Mouse (Mus musculus) intestine, embryonic 14.5 days (tissue): ENCODE data around the gene Tnfrsf13b. TPM values are rescaled to one million over a fixed set of nuclear protein-coding genes. Genes with fewer than 3 reads are reported as not detected.

ENCODE experiments used
- ATAC-seq: fragments of 200-750 bp; cut with Nextera tagmentation; replicated peaks from 2 replicates; pipeline ENCODE4 v1.8.0; 2017; ENCODE audit warnings: low read depth, moderate number of reproducible peaks, moderate TSS enrichment, moderate library complexity; ENCODE audit not compliant: low FRiP score, low TSS enrichment
- DNase-seq: peaks from one replicate; pipeline ENCODE4 v3.0.0-alpha.2; 2018; ENCODE audit warnings: low spot score
- H3K27ac ChIP-seq: fragments of 300-500 bp; sonication (generic); 2 replicates; pipeline ENCODE4 v1.5.1; 2014; ENCODE audit warnings: low read depth, mild to moderate bottlenecking, control low read depth
- H3K27me3 ChIP-seq: fragments of 300-500 bp; sonication (generic); replicated peaks from 2 replicates; pipeline ENCODE4 v1.6.1; 2014; ENCODE audit warnings: low read length, control low read depth; ENCODE audit not compliant: control insufficient read depth, insufficient read depth
- H3K36me3 ChIP-seq: fragments of 300-500 bp; sonication (generic); 2 replicates; pipeline ENCODE4 v1.6.1; 2014; ENCODE audit warnings: low read length, control low read depth; ENCODE audit not compliant: control insufficient read depth, insufficient read depth
- H3K4me1 ChIP-seq: fragments of 300-500 bp; sonication (generic); replicated peaks from 2 replicates; pipeline ENCODE4 v1.6.1; 2014; ENCODE audit warnings: low read length, control low read depth, mixed read lengths; ENCODE audit not compliant: control insufficient read depth, insufficient read depth
- H3K4me2 ChIP-seq: fragments of 300-500 bp; sonication (generic); 2 replicates; pipeline ENCODE4 v1.6.1; 2014; ENCODE audit warnings: low read length
- H3K4me3 ChIP-seq: fragments of 300-500 bp; sonication (generic); 2 replicates; pipeline ENCODE4 v1.5.1; 2014; ENCODE audit warnings: low read depth, low read length, control low read depth, mixed read lengths
- H3K9ac ChIP-seq: fragments of 300-500 bp; sonication (generic); 2 replicates; pipeline ENCODE4 v1.6.1; 2014; ENCODE audit warnings: mild to moderate bottlenecking, low read length
- H3K9me3 ChIP-seq: fragments of 300-500 bp; sonication (generic); 2 replicates; pipeline ENCODE4 v1.6.1; 2016; ENCODE audit warnings: low read length, control low read depth; ENCODE audit not compliant: control insufficient read depth
- WGBS: fragments of 180-500 bp; shearing (Covaris S2); extraction: QIAGEN DNeasy Blood & Tissue Kit; methylation state at CpG from one replicate; pipeline ENCODE4 v1.1.7; 2014; 5-methylcytosine and 5-hydroxymethylcytosine counted together
- polyA plus RNA-seq: library from polyadenylated mRNA; unstranded; fragments of >200 nt; fragmentation: Nextera tagmentation; extraction: Ambion mirVana; gene quantifications from 2 replicates; pipeline ENCODE4 v1.2.1, GENCODE M21; 2014

Gene Tnfrsf13b
- polyA plus RNA-seq, 1 experiment from 2014 or later, result 2.3 TPM

DNA sequence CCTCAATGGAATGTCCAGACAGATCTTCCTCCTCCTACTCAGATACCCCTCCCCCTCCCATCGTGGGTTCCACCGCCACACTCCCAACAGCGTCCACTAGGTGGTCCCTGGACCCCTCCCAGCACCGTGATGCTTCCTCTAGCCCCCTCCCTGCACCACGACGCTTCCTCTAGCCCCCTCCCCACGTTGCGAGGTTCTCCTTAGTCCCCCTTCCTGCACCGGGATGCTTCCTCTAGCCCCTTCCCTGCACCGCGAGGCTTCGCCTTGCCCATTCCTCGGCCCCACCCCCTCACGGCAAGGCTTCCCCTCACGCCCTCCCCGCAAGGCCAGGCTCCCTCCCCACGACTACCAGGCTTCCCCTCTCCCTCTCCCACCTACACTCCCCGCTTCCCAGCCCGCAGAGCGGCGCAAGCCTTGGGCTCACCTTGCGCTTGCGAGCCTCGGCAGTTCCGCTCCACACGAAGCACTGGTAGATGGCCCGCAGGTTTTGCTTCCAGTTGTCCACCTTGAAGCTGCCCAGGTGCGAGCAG lies 47.8 kb downstream of the Tnfrsf13b start:
- H3K27me3 ChIP-seq, result no peaks in the 10 kb centered on the region
- DNase-seq (peak; percentile 94), ATAC-seq (peak; percentile 38)
- no peaks in the 10 kb centered on the region for H3K36me3 ChIP-seq
- H3K4me2 ChIP-seq, result peak overlapping the region; percentile 53
- under 1% methylated on average over 28 of the region's 28 CpGs for WGBS
- peaks cover 21% of the 10 kb centered on the region for H3K4me1 ChIP-seq
- H3K4me3 ChIP-seq, result peak overlapping the region; percentile 100
- H3K9ac ChIP-seq, result peak overlapping the region; percentile 99
- H3K9me3 ChIP-seq, result no peaks in the 10 kb centered on the region
- peak overlapping the region; percentile 98 for H3K27ac ChIP-seq

- no peaks in the 10 kb centered on the region for H3K36me3 ChIP-seq
- DNase-seq, result peak; percentile 98
- peak; percentile 98 for ATAC-seq
- WGBS, result under 1% methylated on average over 65 of the region's 69 CpGs
- peaks cover 21% of the 10 kb centered on the region for H3K4me1 ChIP-seq
- H3K27ac ChIP-seq, result peak within 1 kb of the TSS; percentile 98
- H3K9me3 ChIP-seq, result no peaks in the 10 kb centered on the region
- H3K4me3 ChIP-seq, result peak within 1 kb of the TSS; percentile 100
- peak within 1 kb of the TSS; percentile 99 for H3K9ac ChIP-seq
- no peaks in the 10 kb centered on the region for H3K27me3 ChIP-seq
- peak within 1 kb of the TSS; percentile 53 for H3K4me2 ChIP-seq
These were observed 48.5 kb downstream of the Tnfrsf13b start, which contains the start of gene Usp22 for GRCm38 (mm10) chr11:61174821-61175658. Usp22 (minus strand) TSS chr11:61175055.

DNA sequence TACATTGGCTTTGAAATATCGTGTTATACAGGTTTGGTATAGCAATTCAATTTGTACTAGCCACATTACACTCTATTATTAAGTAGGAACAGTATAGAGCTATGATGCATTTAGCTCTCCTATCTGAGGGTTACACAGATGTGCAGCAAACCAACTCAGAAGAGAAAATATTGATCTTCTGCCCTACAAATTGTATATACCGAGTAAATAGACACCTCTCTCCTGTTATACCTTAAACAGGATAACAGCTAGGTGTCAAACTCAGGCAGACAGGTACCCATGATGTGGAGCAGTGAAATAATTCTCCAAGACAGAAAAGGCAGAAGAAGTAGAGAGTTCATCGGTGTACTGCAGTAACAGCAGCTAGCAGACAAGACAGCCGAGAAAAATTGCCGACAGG lies 49.2 kb downstream of the Tnfrsf13b start:
- H3K4me3 ChIP-seq, result peak overlapping the region; percentile 100
- peaks cover 21% of the 10 kb centered on the region for H3K4me1 ChIP-seq
- no peaks in the 10 kb centered on the region for H3K27me3 ChIP-seq
- H3K27ac ChIP-seq, result no peak overlapping the region
- no peaks in the 10 kb centered on the region for H3K9me3 ChIP-seq
- DNase-seq (no peak), ATAC-seq (no peak)
- peak overlapping the region; percentile 47 for H3K4me2 ChIP-seq
- H3K36me3 ChIP-seq, result no peaks in the 10 kb centered on the region
- H3K9ac ChIP-seq, result no peak overlapping the region
- WGBS, result 74% methylated on average over 5 of the region's 5 CpGs

DNA sequence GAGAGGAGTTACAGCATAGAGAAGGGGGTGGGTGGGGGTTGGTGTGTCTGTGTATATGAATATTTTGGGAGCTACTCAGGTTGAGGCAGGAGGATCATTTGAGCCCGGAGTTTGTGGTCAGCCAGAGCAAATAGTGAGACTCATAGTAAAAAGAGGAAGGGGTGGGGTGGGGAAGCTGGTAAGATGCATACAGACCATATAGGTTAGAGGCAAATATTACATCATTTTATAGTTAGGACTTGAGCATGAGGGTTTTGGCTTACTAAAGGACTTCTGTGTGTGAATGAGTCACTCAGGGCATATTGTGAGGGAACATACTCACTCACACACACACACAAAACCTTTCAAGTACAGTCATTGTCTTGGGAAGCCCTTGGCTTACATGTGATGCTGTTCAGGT lies 49.8 kb downstream of the Tnfrsf13b start:
- H3K4me3 ChIP-seq, result no peak overlapping the region
- DNase-seq, result no peak
- WGBS, result 88% methylated on average over 1 of the region's 1 CpGs
- no peaks in the 10 kb centered on the region for H3K27me3 ChIP-seq
- H3K9ac ChIP-seq, result no peak overlapping the region
- no peak overlapping the region for H3K4me2 ChIP-seq
- H3K9me3 ChIP-seq, result no peaks in the 10 kb centered on the region
- peaks cover 16% of the 10 kb centered on the region for H3K4me1 ChIP-seq
- H3K36me3 ChIP-seq, result no peaks in the 10 kb centered on the region
- H3K27ac ChIP-seq, result no peak overlapping the region
- no peak for ATAC-seq

DNA sequence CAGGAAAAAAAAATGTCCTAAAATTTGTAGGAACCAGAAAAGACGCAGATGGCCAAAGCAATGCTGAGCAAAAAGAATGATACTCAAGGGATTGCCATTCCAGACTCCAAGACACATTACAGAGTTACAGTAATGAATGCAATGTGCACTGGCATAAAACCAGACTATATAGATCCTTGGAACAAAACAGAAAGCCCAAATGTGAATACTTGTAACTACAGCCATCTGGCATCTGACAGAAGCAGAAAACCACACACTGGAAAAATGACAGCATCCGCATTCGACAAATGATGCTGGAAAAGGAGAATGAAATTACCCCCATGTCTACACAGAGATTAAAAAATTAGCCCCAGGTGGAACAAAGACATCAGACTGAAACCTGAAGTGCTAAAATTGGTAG lies 53.8 kb downstream of the Tnfrsf13b start:
- DNase-seq, result no peak
- no peak for ATAC-seq
- 87% methylated on average over 3 of the region's 3 CpGs for WGBS

GRCm38 (mm10) chr11:61181624-61182023 lies 55.1 kb downstream of the Tnfrsf13b start:
- Histone ChIP-seq H3K4me3 (no peak overlapping the region), H3K27ac (no peak overlapping the region), H3K27me3 (no peaks in the 10 kb centered on the region), H3K9ac (no peak overlapping the region), H3K36me3 (no peaks in the 10 kb centered on the region), H3K9me3 (no peaks in the 10 kb centered on the region), H3K4me1 (no peaks in the 10 kb centered on the region), H3K4me2 (no peak overlapping the region)
- ATAC-seq (no peak), DNase-seq (no peak)

More for the DNA sequence above, 53.8 kb downstream of the Tnfrsf13b start:
- Histone ChIP-seq H3K4me2 (no peak overlapping the region), H3K4me1 (no peaks in the 10 kb centered on the region; the same call in 1 of the 2 replicates), H3K9me3 (no peaks in the 10 kb centered on the region), H3K36me3 (no peaks in the 10 kb centered on the region), H3K4me3 (no peak overlapping the region), H3K9ac (no peak overlapping the region), H3K27me3 (no peaks in the 10 kb centered on the region), H3K27ac (no peak overlapping the region)

DNA sequence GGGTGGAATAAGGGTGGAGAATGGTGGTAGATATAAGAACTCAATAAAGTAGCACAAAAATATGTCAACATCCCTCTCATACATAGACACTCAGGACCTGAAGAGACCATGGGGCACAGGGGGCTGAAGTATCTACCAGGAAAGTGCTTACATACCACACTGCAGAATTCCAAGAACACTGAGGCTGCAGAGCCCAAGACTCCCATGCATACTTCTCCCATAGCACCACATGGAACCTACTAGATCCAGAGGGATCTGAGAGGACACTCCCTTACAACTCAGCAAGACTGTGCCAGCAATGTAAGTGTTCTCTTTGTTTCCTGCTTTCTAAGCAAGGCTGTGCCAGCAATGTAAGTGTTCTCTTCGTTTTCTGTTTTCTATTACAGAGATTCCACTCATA lies 57.3 kb downstream of the Tnfrsf13b start:
- DNase-seq (no peak), ATAC-seq (no peak)
- no peaks in the 10 kb centered on the region for H3K27me3 ChIP-seq
- no peaks in the 10 kb centered on the region for H3K9me3 ChIP-seq
- 96% methylated on average over 1 of the region's 1 CpGs for WGBS
- H3K4me3 ChIP-seq, result no peak overlapping the region
- no peak overlapping the region for H3K27ac ChIP-seq
- no peaks in the 10 kb centered on the region for H3K4me1 ChIP-seq
- H3K36me3 ChIP-seq, result no peaks in the 10 kb centered on the region
- H3K9ac ChIP-seq, result no peak overlapping the region
- no peak overlapping the region for H3K4me2 ChIP-seq

GRCm38 (mm10) chr11:61190776-61191175 lies 64.2 kb downstream of the Tnfrsf13b start:
- Histone ChIP-seq H3K36me3 (no peaks in the 10 kb centered on the region), H3K9ac (no peak overlapping the region), H3K4me3 (no peak overlapping the region), H3K27me3 (peaks cover 6% of the 10 kb centered on the region; the same call in 1 of the 2 replicates), H3K4me1 (no peaks in the 10 kb centered on the region), H3K27ac (no peak overlapping the region), H3K4me2 (no peak overlapping the region), H3K9me3 (no peaks in the 10 kb centered on the region)
- 75% methylated on average over 2 of the region's 2 CpGs for WGBS
- DNase-seq, result no peak
- no peak for ATAC-seq
